Mouse (Mus musculus): ENCODE measurements at regions not wholly inside any gene's neighbourhood (a gene's known extent, or its start where the extent isn't known, plus 50 kb on each side); places are given as distances from the start of the nearest gene placed in this dataset.
A peak's percentile ranks its signal among the peaks of the same experiment; 100 is the strongest.

- DNase-seq (ENCODE audit: low spot score): peak; percentile 24
- intact Hi-C loops (cut with DNase I): no loop called here
Observed at GRCm38 (mm10) chrX:97923956-97924355, 224.6 kb upstream of the Ar start.

GRCm38 (mm10) chrX:97924361-97924760 is 224.2 kb upstream of the Ar start:
- intact Hi-C loops (cut with DNase I): no loop called here
- no peak for DNase-seq (ENCODE audit: low spot score)

- intact Hi-C loops (cut with DNase I): no loop called here
- DNase-seq (ENCODE audit: low spot score): no peak
Observed at GRCm38 (mm10) chrX:97925811-97926210, 222.8 kb upstream of the Ar start.

All from heart, postnatal 25 days (tissue).